Mouse (Mus musculus): ENCODE data around the gene Rps9. TPM values are rescaled to one million over a fixed set of nuclear protein-coding genes. Genes with fewer than 3 reads are reported as not detected.

The Rps9 gene
- total RNA-seq, 1 experiment, result 2,308 TPM

DNA sequence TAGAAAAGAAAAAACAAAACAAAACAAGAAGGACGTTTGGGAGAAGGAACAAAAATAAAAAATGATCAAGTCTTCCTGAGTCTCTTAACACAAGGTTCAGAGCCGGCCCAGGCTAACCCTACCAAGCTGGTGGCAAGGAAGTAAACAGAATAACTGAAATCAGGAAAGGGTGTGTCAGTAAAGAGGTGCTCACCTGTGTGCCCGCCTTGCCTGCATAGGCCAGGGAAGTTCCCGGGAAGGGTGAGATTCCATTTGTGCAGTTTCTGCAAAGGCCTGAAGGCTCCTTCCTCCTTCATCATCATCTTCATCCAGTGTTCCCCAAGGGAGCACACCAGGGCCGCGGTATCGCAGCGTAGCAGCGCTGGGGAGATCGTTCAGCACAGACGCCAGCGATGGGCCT is 27.4 kb upstream of the Rps9 start:
- Histone ChIP-seq H3K36me3 (ENCODE audit: control insufficient read depth, insufficient read depth, low read length, poor library complexity, severe bottlenecking) (peaks cover 3% of the 10 kb centered on the region; the same call in 1 of the 2 replicates), H3K4me1 (ENCODE audit: control insufficient read depth in 2 of 2, insufficient read depth in 2 of 2, low read length in 2 of 2, poor library complexity in 1 of 2) (peaks cover 0 to 6% of the 10 kb centered on the region in 2 experiments; a peak in 1 of 4 replicates), H3K9ac (ENCODE audit: insufficient read depth, low read depth, low read length, poor library complexity, severe bottlenecking) (no peak overlapping the region), H3K4me3 (ENCODE audit: insufficient read depth in 1 of 2, low read depth in 1 of 2, low read length in 2 of 2, poor library complexity in 1 of 2, severe bottlenecking in 1 of 2) (no peak overlapping the region), H3K27ac (ENCODE audit: insufficient read depth, low read depth, low read length, poor library complexity, severe bottlenecking) (no peak overlapping the region), H3K9me3 (ENCODE audit: control insufficient read depth, insufficient read depth, low read depth, low read length) (no peaks in the 10 kb centered on the region)
- TF ChIP-seq MAFK (IDR thresholded peaks at IDR 0.05; ENCODE audit: insufficient read depth, low read depth, low read length) (no peak), CHD2 (IDR thresholded peaks at IDR 0.05; ENCODE audit: low read depth, low read length) (no peak), ZC3H11A (IDR thresholded peaks at IDR 0.05; ENCODE audit: borderline replicate concordance, low read depth, low read length) (no peak), HCFC1 (IDR thresholded peaks at IDR 0.05; ENCODE audit: borderline replicate concordance, insufficient read depth, low read length) (no peak), ZNF384 (IDR thresholded peaks at IDR 0.05; ENCODE audit: low read depth, low read length) (no peak)
- in situ Hi-C loops (cut with MboI; ENCODE audit: low sequenced_read_pairs in 2 of 2, unreplicated experiment in 2 of 2), result no loop called here
- DNase-seq (ENCODE audit: low read depth, low spot score), result no peak

DNA sequence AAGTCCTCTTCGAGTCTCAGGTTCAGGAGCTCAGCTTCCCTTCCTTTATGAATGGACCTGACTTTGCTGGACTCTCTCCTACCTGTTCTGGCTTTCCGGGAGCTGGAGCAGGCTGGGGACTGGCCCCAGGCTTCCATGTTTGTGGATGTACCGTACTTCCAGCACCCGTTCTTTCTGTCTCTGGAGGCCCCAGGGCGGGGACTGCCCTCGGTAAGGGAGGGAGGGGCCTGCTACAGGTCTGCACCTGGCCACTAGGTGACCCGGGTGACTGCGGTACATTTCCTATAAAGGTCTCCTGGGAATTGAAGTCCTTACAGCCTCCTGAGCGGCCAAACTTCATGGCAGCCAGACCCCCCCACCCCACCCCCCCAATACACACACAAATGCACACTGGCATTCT is 26.5 kb upstream of the Rps9 start, which contains the start of gene Tmc4:
Tmc4 (minus strand) TSS at position 212 of the 400 bp plus-strand sequence.
- Histone ChIP-seq H3K27ac (ENCODE audit: insufficient read depth, low read depth, low read length, poor library complexity, severe bottlenecking) (no peak within 1 kb of the TSS), H3K4me1 (ENCODE audit: control insufficient read depth in 2 of 2, insufficient read depth in 2 of 2, low read length in 2 of 2, poor library complexity in 1 of 2) (peaks cover 0 to 6% of the 10 kb centered on the region in 2 experiments; a peak in 1 of 4 replicates), H3K36me3 (ENCODE audit: control insufficient read depth, insufficient read depth, low read length, poor library complexity, severe bottlenecking) (peaks cover 5% of the 10 kb centered on the region; the same call in 1 of the 2 replicates), H3K9me3 (ENCODE audit: control insufficient read depth, insufficient read depth, low read depth, low read length) (no peaks in the 10 kb centered on the region), H3K4me3 (ENCODE audit: insufficient read depth in 1 of 2, low read depth in 1 of 2, low read length in 2 of 2, poor library complexity in 1 of 2, severe bottlenecking in 1 of 2) (no peak within 1 kb of the TSS), H3K9ac (ENCODE audit: insufficient read depth, low read depth, low read length, poor library complexity, severe bottlenecking) (no peak within 1 kb of the TSS)
- no peak for TF ChIP-seq MAFK (IDR thresholded peaks at IDR 0.05; ENCODE audit: insufficient read depth, low read depth, low read length)
- no peak for TF ChIP-seq ZC3H11A (IDR thresholded peaks at IDR 0.05; ENCODE audit: borderline replicate concordance, low read depth, low read length)
- TF ChIP-seq CHD2 (IDR thresholded peaks at IDR 0.05; ENCODE audit: low read depth, low read length), result no peak
- TF ChIP-seq HCFC1 (IDR thresholded peaks at IDR 0.05; ENCODE audit: borderline replicate concordance, insufficient read depth, low read length), result no peak
- no peak for TF ChIP-seq ZNF384 (IDR thresholded peaks at IDR 0.05; ENCODE audit: low read depth, low read length)
- no peak for DNase-seq (ENCODE audit: low read depth, low spot score)
- in situ Hi-C loops (cut with MboI; ENCODE audit: low sequenced_read_pairs in 2 of 2, unreplicated experiment in 2 of 2), result no loop called here

DNA sequence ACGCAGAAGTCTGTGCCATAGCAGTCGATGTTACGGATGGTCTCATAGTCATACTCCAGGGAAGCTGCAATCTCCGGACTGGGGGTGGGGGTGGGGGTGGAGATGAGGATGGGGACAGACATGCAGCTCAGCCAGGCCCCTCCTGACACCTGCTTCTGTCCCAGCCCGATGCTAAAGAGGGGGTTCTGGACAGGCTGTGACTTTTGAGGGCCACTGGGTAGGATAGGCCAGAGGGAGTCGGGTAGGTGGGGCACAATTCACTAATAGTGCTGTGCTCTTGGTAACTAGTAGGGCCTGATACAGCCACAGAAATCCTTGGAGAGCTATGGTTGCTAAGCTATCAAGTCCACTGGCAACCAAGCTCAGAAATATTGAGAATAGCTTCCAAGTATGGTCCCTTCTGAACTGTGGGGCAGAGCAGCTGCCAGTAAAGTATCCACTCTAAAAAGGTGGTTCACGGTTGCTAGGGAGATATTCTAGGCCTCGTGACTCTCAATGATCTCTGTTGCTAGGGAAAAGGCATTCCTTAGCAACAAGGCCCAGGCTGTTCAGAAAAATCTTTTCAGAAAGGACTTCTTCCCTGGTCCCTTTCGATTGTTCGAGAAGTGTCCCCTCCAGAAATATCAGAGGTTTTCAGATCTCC is 19.8 kb upstream of the Rps9 start:
- TF ChIP-seq MAFK (IDR thresholded peaks at IDR 0.05; ENCODE audit: insufficient read depth, low read depth, low read length) (no peak), HCFC1 (IDR thresholded peaks at IDR 0.05; ENCODE audit: borderline replicate concordance, insufficient read depth, low read length) (no peak), CHD2 (IDR thresholded peaks at IDR 0.05; ENCODE audit: low read depth, low read length) (no peak), ZC3H11A (IDR thresholded peaks at IDR 0.05; ENCODE audit: borderline replicate concordance, low read depth, low read length) (no peak), ZNF384 (IDR thresholded peaks at IDR 0.05; ENCODE audit: low read depth, low read length) (no peak)
- Histone ChIP-seq H3K4me1 (ENCODE audit: control insufficient read depth in 2 of 2, insufficient read depth in 2 of 2, low read length in 2 of 2, poor library complexity in 1 of 2) (peaks cover 0 to 9% of the 10 kb centered on the region in 2 experiments; a peak in 2 of 4 replicates), H3K27ac (ENCODE audit: insufficient read depth, low read depth, low read length, poor library complexity, severe bottlenecking) (no peak overlapping the region), H3K9ac (ENCODE audit: insufficient read depth, low read depth, low read length, poor library complexity, severe bottlenecking) (no peak overlapping the region), H3K4me3 (ENCODE audit: insufficient read depth in 1 of 2, low read depth in 1 of 2, low read length in 2 of 2, poor library complexity in 1 of 2, severe bottlenecking in 1 of 2) (no peak overlapping the region), H3K9me3 (ENCODE audit: control insufficient read depth, insufficient read depth, low read depth, low read length) (no peaks in the 10 kb centered on the region), H3K36me3 (ENCODE audit: control insufficient read depth, insufficient read depth, low read length, poor library complexity, severe bottlenecking) (peaks cover 8% of the 10 kb centered on the region; the same call in 1 of the 2 replicates)
- DNase-seq (ENCODE audit: low read depth, low spot score), result no peak
- in situ Hi-C loops (cut with MboI; ENCODE audit: low sequenced_read_pairs in 2 of 2, unreplicated experiment in 2 of 2), result no loop called here

DNA sequence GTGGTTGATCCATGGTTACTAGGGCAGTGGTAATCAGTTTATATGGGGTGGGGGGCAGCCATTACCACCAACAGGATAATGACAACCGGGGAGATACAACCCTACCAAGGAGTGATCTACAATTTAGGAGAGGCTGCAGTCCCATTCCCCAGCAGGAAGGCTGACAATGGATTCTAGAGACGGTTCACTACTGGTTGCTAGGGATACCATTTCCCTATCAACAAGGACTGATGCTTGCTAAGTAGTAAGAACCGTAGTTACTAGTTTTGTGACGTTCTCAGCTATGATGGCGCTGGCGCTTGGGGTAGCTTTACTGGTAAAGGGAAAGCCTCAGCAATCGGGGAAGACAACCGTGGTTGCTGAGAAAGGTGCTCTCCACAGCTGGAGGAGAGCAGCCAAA is 19.1 kb upstream of the Rps9 start:
- no peak for DNase-seq (ENCODE audit: low read depth, low spot score)
- in situ Hi-C loops (cut with MboI; ENCODE audit: low sequenced_read_pairs in 2 of 2, unreplicated experiment in 2 of 2), result no loop called here
- Histone ChIP-seq H3K27ac (ENCODE audit: insufficient read depth, low read depth, low read length, poor library complexity, severe bottlenecking) (no peak overlapping the region), H3K36me3 (ENCODE audit: control insufficient read depth, insufficient read depth, low read length, poor library complexity, severe bottlenecking) (peaks cover 6% of the 10 kb centered on the region; the same call in 1 of the 2 replicates), H3K4me1 (ENCODE audit: control insufficient read depth in 2 of 2, insufficient read depth in 2 of 2, low read length in 2 of 2, poor library complexity in 1 of 2) (peaks cover 0 to 9% of the 10 kb centered on the region in 2 experiments; a peak in 2 of 4 replicates), H3K9ac (ENCODE audit: insufficient read depth, low read depth, low read length, poor library complexity, severe bottlenecking) (no peak overlapping the region), H3K9me3 (ENCODE audit: control insufficient read depth, insufficient read depth, low read depth, low read length) (no peaks in the 10 kb centered on the region), H3K4me3 (ENCODE audit: insufficient read depth in 1 of 2, low read depth in 1 of 2, low read length in 2 of 2, poor library complexity in 1 of 2, severe bottlenecking in 1 of 2) (no peak overlapping the region)
- no peak for TF ChIP-seq CHD2 (IDR thresholded peaks at IDR 0.05; ENCODE audit: low read depth, low read length)
- TF ChIP-seq ZNF384 (IDR thresholded peaks at IDR 0.05; ENCODE audit: low read depth, low read length), result no peak
- no peak for TF ChIP-seq ZC3H11A (IDR thresholded peaks at IDR 0.05; ENCODE audit: borderline replicate concordance, low read depth, low read length)
- no peak for TF ChIP-seq MAFK (IDR thresholded peaks at IDR 0.05; ENCODE audit: insufficient read depth, low read depth, low read length)
- no peak for TF ChIP-seq HCFC1 (IDR thresholded peaks at IDR 0.05; ENCODE audit: borderline replicate concordance, insufficient read depth, low read length)

All from ES-E14 (cell line).